Mouse (Mus musculus): ENCODE measurements around the gene Rhoc. TPM values are rescaled to one million over a fixed set of nuclear protein-coding genes. Genes with fewer than 3 reads are reported as not detected.
"Not testable (repeated sequence)": the region's sequence is repeated elsewhere in the genome, so short reads cannot be mapped to it uniquely, and the experiment has no call there.

Rhoc gene
- polyA plus RNA-seq, 1 experiment from 2014 or later = 119 TPM

- Histone ChIP-seq H3K27ac (no peak overlapping the region), H3K9ac (ENCODE audit: low read depth, low read length) (no peak overlapping the region), H3K4me3 (replicated peaks; ENCODE audit: low read depth, low read length) (no peak overlapping the region), H3K36me3 (ENCODE audit: insufficient read depth, low read length) (no peaks in the 10 kb centered on the region), H3K4me1 (replicated peaks; ENCODE audit: insufficient read depth, low read length) (peaks cover 5% of the 10 kb centered on the region), H3K4me2 (ENCODE audit: low read length) (no peak overlapping the region), H3K27me3 (ENCODE audit: insufficient read depth, low read length) (no peaks in the 10 kb centered on the region), H3K9me3 (replicated peaks; ENCODE audit: low read length) (no peaks in the 10 kb centered on the region)
- ATAC-seq (replicated peaks; ENCODE audit: low FRiP score, low read depth) (no peak), DNase-seq (ENCODE audit: low spot score) (no peak)
- 29% methylated on average over 3 of the region's 3 CpGs for WGBS
- no peak for TF ChIP-seq CTCF (IDR thresholded peaks at IDR 0.05; ENCODE audit: low read depth)
Measured at GRCm38 (mm10) chr3:104811752-104812151, 23.6 kb downstream of the Rhoc start.

- no peaks in the 10 kb centered on the region for H3K27me3 ChIP-seq (ENCODE audit: insufficient read depth, low read length)
- no peaks in the 10 kb centered on the region for H3K36me3 ChIP-seq (ENCODE audit: insufficient read depth, low read length)
- H3K9me3 ChIP-seq (replicated peaks; ENCODE audit: low read length) = no peaks in the 10 kb centered on the region
- H3K27ac ChIP-seq = no peak overlapping the region
- no peak overlapping the region for H3K9ac ChIP-seq (ENCODE audit: low read depth, low read length)
- no peak for TF ChIP-seq CTCF (IDR thresholded peaks at IDR 0.05; ENCODE audit: low read depth)
- 86% methylated on average over 4 of the region's 4 CpGs for WGBS
- no peak for ATAC-seq (replicated peaks; ENCODE audit: low FRiP score, low read depth)
- no peak overlapping the region for H3K4me2 ChIP-seq (ENCODE audit: low read length)
- H3K4me3 ChIP-seq (replicated peaks; ENCODE audit: low read depth, low read length) = no peak overlapping the region
- DNase-seq (ENCODE audit: low spot score) = no peak
- H3K4me1 ChIP-seq (replicated peaks; ENCODE audit: insufficient read depth, low read length) = peaks cover 8% of the 10 kb centered on the region
Measured at GRCm38 (mm10) chr3:104812254-104812653, 24.1 kb downstream of the Rhoc start.

- H3K9me3 ChIP-seq (replicated peaks; ENCODE audit: low read length); H3K27ac ChIP-seq; H3K4me2 ChIP-seq (ENCODE audit: low read length); H3K4me3 ChIP-seq (replicated peaks; ENCODE audit: low read depth, low read length); H3K9ac ChIP-seq (ENCODE audit: low read depth, low read length); DNase-seq (ENCODE audit: low spot score); H3K36me3 ChIP-seq (ENCODE audit: insufficient read depth, low read length); ATAC-seq (replicated peaks; ENCODE audit: low FRiP score, low read depth); H3K27me3 ChIP-seq (ENCODE audit: insufficient read depth, low read length); H3K4me1 ChIP-seq (replicated peaks; ENCODE audit: insufficient read depth, low read length): not testable (repeated sequence)
- 91% methylated on average over 7 of the region's 7 CpGs for WGBS
Measured at GRCm38 (mm10) chr3:104813227-104813626, 25.1 kb downstream of the Rhoc start.

GRCm38 (mm10) chr3:104814746-104815145 lies 26.6 kb downstream of the Rhoc start:
- ATAC-seq (replicated peaks; ENCODE audit: low FRiP score, low read depth) (no peak), DNase-seq (ENCODE audit: low spot score) (no peak)
- Histone ChIP-seq H3K27ac (no peak overlapping the region), H3K9me3 (replicated peaks; ENCODE audit: low read length) (no peaks in the 10 kb centered on the region), H3K4me2 (ENCODE audit: low read length) (no peak overlapping the region), H3K27me3 (ENCODE audit: insufficient read depth, low read length) (no peaks in the 10 kb centered on the region), H3K36me3 (ENCODE audit: insufficient read depth, low read length) (no peaks in the 10 kb centered on the region), H3K4me1 (replicated peaks; ENCODE audit: insufficient read depth, low read length) (peaks cover 17% of the 10 kb centered on the region), H3K9ac (ENCODE audit: low read depth, low read length) (no peak overlapping the region), H3K4me3 (replicated peaks; ENCODE audit: low read depth, low read length) (no peak overlapping the region)
- TF ChIP-seq CTCF (IDR thresholded peaks at IDR 0.05; ENCODE audit: low read depth) = no peak
- WGBS = 100% methylated on average over 1 of the region's 1 CpGs

GRCm38 (mm10) chr3:104815346-104815745 lies 27.2 kb downstream of the Rhoc start:
- DNase-seq (ENCODE audit: low spot score) (no peak), ATAC-seq (replicated peaks; ENCODE audit: low FRiP score, low read depth) (no peak)
- Histone ChIP-seq H3K36me3 (ENCODE audit: insufficient read depth, low read length) (no peaks in the 10 kb centered on the region), H3K9me3 (replicated peaks; ENCODE audit: low read length) (no peaks in the 10 kb centered on the region), H3K4me1 (replicated peaks; ENCODE audit: insufficient read depth, low read length) (peaks cover 17% of the 10 kb centered on the region), H3K4me3 (replicated peaks; ENCODE audit: low read depth, low read length) (no peak overlapping the region), H3K9ac (ENCODE audit: low read depth, low read length) (no peak overlapping the region), H3K4me2 (ENCODE audit: low read length) (no peak overlapping the region), H3K27me3 (ENCODE audit: insufficient read depth, low read length) (no peaks in the 10 kb centered on the region), H3K27ac (no peak overlapping the region)
- no peak for TF ChIP-seq CTCF (IDR thresholded peaks at IDR 0.05; ENCODE audit: low read depth)
- WGBS = 94% methylated on average over 2 of the region's 2 CpGs

- DNase-seq (ENCODE audit: low spot score) = no peak
- no peaks in the 10 kb centered on the region for H3K27me3 ChIP-seq (ENCODE audit: insufficient read depth, low read length)
- H3K4me3 ChIP-seq (replicated peaks; ENCODE audit: low read depth, low read length) = no peak overlapping the region
- no peak for TF ChIP-seq CTCF (IDR thresholded peaks at IDR 0.05; ENCODE audit: low read depth)
- no peak overlapping the region for H3K9ac ChIP-seq (ENCODE audit: low read depth, low read length)
- WGBS = 96% methylated on average over 7 of the region's 7 CpGs
- H3K9me3 ChIP-seq (replicated peaks; ENCODE audit: low read length) = no peaks in the 10 kb centered on the region
- peaks cover 17% of the 10 kb centered on the region for H3K4me1 ChIP-seq (replicated peaks; ENCODE audit: insufficient read depth, low read length)
- H3K36me3 ChIP-seq (ENCODE audit: insufficient read depth, low read length) = no peaks in the 10 kb centered on the region
- H3K27ac ChIP-seq = no peak overlapping the region
- ATAC-seq (replicated peaks; ENCODE audit: low FRiP score, low read depth) = no peak
- peak overlapping the region; percentile 81; the same call in 1 of the 2 replicates for H3K4me2 ChIP-seq (ENCODE audit: low read length)
Measured at GRCm38 (mm10) chr3:104816130-104816529, 28.0 kb downstream of the Rhoc start.

GRCm38 (mm10) chr3:104817481-104817990 lies 29.4 kb downstream of the Rhoc start:
- DNase-seq (ENCODE audit: low spot score) (peak; percentile 71), ATAC-seq (replicated peaks; ENCODE audit: low FRiP score, low read depth) (peak; percentile 64)
- Histone ChIP-seq H3K27me3 (ENCODE audit: insufficient read depth, low read length) (no peaks in the 10 kb centered on the region), H3K27ac (peak overlapping the region; percentile 99), H3K36me3 (ENCODE audit: insufficient read depth, low read length) (no peaks in the 10 kb centered on the region), H3K9me3 (replicated peaks; ENCODE audit: low read length) (no peaks in the 10 kb centered on the region), H3K4me1 (replicated peaks; ENCODE audit: insufficient read depth, low read length) (peaks cover 17% of the 10 kb centered on the region), H3K4me2 (ENCODE audit: low read length) (peak overlapping the region; percentile 81), H3K4me3 (replicated peaks; ENCODE audit: low read depth, low read length) (peak overlapping the region; percentile 95), H3K9ac (ENCODE audit: low read depth, low read length) (peak overlapping the region; percentile 98)
- TF ChIP-seq CTCF (IDR thresholded peaks at IDR 0.05; ENCODE audit: low read depth) = no peak
- WGBS = under 1% methylated on average over 46 of the region's 46 CpGs
